Mouse (Mus musculus): ENCODE data around the gene Tnk1.

Tnk1 gene

GRCm38 (mm10) chr11:69858113-69858998 lies at the start of gene Tnk1:
TSS of gene Tnk1 (minus strand) at chr11:69858730.
- ChIA-PET POLR2A (interaction anchor here in 3 of 4 experiments (0.6 to 1.7 kb wide), 55 partner anchors 8 to 227 kb away, joined by 3 to 18 read pairs (median 4); partner anchors contain the start of genes Nlgn2 (in 3 of the 3), Tmem256 (in 3 of the 3), Fgf11 (in 2 of the 3) and Tmem95 (in 2 of the 3)), CTCF (interaction anchor here (0.6 to 1.5 kb wide), 11 partner anchors 19 to 634 kb away, joined by 3 to 9 read pairs (median 3); partner anchors contain the start of genes Nlgn2 (in 1 of the 4), Tmem102 (in 1 of the 4) and Tmem95 (in 1 of the 4))

DNA sequence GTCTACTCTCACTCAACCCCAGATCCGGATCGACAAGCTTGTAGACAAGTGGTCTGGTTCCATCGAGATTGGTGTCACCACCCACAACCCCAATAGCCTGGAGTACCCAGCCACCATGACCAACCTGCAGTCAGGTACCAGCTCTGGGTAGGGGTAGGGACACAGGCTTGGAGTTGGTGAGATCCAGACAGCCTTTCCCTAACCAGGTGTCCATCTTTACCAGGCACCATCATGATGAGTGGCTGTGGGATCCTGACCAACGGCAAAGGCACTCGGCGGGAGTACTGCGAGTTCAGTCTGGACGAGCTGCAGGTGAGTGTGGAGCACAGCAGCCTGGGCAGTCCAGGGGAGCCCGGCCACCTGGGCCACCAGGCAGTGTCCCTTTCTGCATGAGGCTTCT lies 45.8 kb upstream of the Tnk1 start:
- ChIA-PET POLR2A (interaction anchor here in 3 of 4 experiments (1.0 to 19.9 kb wide), 8 partner anchors 11 to 67 kb away, joined by 3 to 353 read pairs (median 6); partner anchors contain the start of genes Eif5a (in 2 of the 3), Gps2 (in 2 of the 3), Nlgn2 (in 1 of the 3) and Tmem256 (in 1 of the 3)), CTCF (interaction anchor here in 3 of 4 experiments (0.6 to 1.4 kb wide), 3 partner anchors 17 to 215 kb away, joined by 4 to 6 read pairs (median 4); no protein-coding TSS in a partner anchor)

DNA sequence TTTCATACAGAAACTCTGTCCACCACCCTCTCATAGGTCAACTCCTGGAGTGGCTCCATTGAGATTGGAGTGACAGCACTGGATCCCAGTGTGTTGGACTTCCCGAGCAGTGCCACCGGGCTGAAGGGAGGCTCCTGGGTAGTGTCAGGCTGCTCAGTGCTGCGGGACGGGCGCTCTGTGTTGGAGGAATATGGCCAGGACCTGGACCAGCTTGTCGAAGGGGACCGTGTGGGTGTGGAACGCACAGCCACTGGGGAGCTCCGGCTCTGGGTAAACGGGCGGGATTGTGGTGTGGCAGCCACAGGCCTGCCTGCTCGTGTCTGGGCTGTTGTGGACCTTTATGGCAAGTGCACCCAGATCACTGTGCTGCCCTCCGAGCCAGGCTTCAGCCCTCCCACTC lies 44.4 kb upstream of the Tnk1 start:
- ChIA-PET CTCF (interaction anchor here in 2 of 4 experiments (0.9 to 1.4 kb wide), 2 partner anchors 26 to 172 kb away, joined by 4 read pairs; no protein-coding TSS in a partner anchor), POLR2A (interaction anchor here in 3 of 4 experiments (0.6 to 19.9 kb wide), 18 partner anchors 8 to 148 kb away, joined by 3 to 353 read pairs (median 6); partner anchors contain the start of genes Eif5a (in 2 of the 3), Gps2 (in 2 of the 3), Ctdnep1 (in 1 of the 3) and Slc2a4 (in 1 of the 3))

DNA sequence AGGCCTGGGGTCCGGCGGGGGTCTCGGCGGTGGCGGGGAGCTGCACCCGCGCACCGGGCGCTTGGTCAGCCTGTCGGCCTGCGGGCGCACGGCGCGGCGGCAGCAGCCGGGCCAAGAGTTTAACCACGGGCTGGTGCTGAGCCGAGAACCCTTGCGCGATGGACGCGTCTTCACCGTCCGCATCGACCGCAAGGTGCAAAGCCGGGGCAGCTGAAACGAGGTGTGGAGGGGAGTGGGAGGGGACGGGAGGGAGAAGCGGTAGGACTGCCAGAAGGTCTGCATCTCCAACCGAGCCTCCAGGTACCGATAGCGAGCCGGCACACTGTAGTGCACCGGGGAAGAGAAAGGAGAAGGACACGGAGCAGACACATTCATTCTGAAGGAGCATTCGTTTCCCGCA lies 43.5 kb upstream of the Tnk1 start:
- CTCF ChIA-PET = interaction anchor here in 3 of 4 experiments (0.6 to 1.6 kb wide), 8 partner anchors 15 to 50 kb away, joined by 3 to 6 read pairs (median 4); no protein-coding TSS in a partner anchor

DNA sequence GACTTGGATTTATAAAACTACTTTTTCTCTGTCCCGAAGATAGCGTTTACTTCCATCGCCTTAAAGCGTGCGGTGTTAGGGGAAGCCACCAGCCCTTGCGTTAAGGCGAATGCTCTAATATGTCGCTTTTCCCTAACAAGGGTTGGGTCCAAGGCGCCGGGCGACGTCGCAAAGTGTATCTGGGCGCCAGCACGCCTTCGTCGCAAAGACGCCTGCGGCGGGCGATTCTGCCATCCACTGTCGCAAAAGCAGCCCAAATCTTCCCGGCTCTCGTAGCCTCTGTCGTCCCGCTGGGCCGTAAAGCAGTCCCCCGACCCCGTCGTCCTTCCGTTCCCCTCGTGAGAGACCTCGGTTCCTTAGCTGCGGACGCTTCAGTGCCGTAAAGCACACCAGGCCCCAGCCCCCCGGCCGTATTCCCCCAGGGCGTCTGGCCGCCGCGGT lies 42.9 kb upstream of the Tnk1 start:
- CTCF ChIA-PET = interaction anchor here (0.6 to 3.1 kb wide), 15 partner anchors 14 to 269 kb away, joined by 3 to 16 read pairs (median 4); partner anchors contain the start of genes Fxr2 (in 1 of the 4) and Tmem95 (in 1 of the 4)
- POLR2A ChIA-PET = interaction anchor here (0.6 to 19.9 kb wide), 71 partner anchors 9 to 320 kb away, joined by 3 to 353 read pairs (median 5); partner anchors contain the start of genes Ctdnep1 (in 3 of the 4), Eif5a (in 3 of the 4), Gps2 (in 2 of the 4) and Nlgn2 (in 2 of the 4)

More for the DNA sequence above, 43.5 kb upstream of the Tnk1 start:
- POLR2A ChIA-PET = interaction anchor here (0.8 to 19.9 kb wide), 52 partner anchors 9 to 311 kb away, joined by 3 to 353 read pairs (median 6); partner anchors contain the start of genes Eif5a (in 3 of the 4), Ctdnep1 (in 2 of the 4), Gps2 (in 2 of the 4) and Nlgn2 (in 2 of the 4)

- ChIA-PET CTCF (interaction anchor here (0.6 to 3.1 kb wide), 25 partner anchors 10 to 268 kb away, joined by 3 to 16 read pairs (median 4); partner anchors contain the start of genes Tmem95 (in 2 of the 4), Fxr2 (in 1 of the 4), Nlgn2 (in 1 of the 4) and Tmem256 (in 1 of the 4)), POLR2A (interaction anchor here (0.6 to 19.9 kb wide), 102 partner anchors 8 to 877 kb away, joined by 3 to 353 read pairs (median 4); partner anchors contain the start of genes Ctdnep1 (in 3 of the 4), Eif5a (in 3 of the 4), Tmem95 (in 3 of the 4) and Gps2 (in 2 of the 4))
Observed at GRCm38 (mm10) chr11:69900471-69901405, 42.2 kb upstream of the Tnk1 start, which contains the start of the genes 2810408A11Rik and Neurl4. TSS of gene 2810408A11Rik (minus strand) at chr11:69900987. TSS of gene Neurl4 (plus strand) at chr11:69901072.

DNA sequence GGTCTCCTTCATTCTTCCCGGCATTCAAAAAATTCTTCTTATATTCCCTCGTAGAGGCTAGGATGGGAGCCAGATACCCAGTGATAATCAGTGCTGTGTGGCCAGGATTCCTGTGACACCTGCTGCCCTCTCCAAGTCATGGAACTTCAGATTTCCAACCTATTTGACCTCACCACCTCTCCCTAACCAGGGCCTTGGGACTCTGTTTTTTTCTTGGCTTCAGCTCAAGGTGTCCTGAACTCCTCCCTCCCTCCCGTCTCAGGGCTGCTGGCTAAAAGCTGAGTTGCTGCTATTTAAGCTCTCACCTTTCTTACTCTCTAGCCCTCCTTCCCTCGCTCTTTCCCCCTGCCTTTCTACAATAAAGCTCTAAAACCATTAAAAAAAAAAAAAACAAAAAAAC lies 41.3 kb upstream of the Tnk1 start:
- CTCF ChIA-PET = interaction anchor here (0.6 to 3.1 kb wide), 22 partner anchors 10 to 353 kb away, joined by 3 to 16 read pairs (median 5); partner anchors contain the start of genes Fxr2 (in 1 of the 4) and Tmem95 (in 1 of the 4)
- POLR2A ChIA-PET = interaction anchor here (0.6 to 19.9 kb wide), 70 partner anchors 9 to 878 kb away, joined by 3 to 353 read pairs (median 5); partner anchors contain the start of genes Eif5a (in 3 of the 4), Tmem95 (in 3 of the 4), Gps2 (in 2 of the 4) and Slc2a4 (in 2 of the 4)

DNA sequence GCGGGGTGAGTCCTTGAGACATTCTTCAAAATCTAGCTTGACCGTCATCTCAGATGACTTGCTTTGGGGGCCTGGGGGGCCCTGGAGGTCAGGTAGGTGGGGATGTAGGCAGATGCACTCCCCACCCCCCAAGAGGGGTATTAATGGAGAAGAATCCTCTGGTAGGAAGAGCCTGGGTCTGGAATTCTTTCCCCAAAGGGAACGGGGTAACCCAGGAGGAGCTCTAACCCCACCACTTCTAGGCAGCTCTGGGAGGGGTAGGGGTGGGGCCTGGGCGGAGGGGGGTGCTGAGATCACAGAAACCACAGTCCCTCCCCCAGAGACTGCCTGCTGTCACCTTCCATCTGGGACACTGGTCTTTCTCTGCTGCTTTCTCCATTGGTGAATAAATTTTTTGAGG lies 36.8 kb upstream of the Tnk1 start, which contains the start of gene Acap1:
Gene Acap1 (minus strand): TSS at position 249 of the 400 bp plus-strand sequence.
- CTCF ChIA-PET = interaction anchor here (0.6 to 2.4 kb wide), 9 partner anchors 8 to 307 kb away, joined by 3 to 14 read pairs (median 3); partner anchors contain the start of gene Kctd11 (in 2 of the 4)
- POLR2A ChIA-PET = interaction anchor here in 3 of 4 experiments (0.5 to 3.1 kb wide), 21 partner anchors 8 to 767 kb away, joined by 3 to 18 read pairs (median 3); partner anchors contain the start of genes Tmem95 (in 2 of the 3), Eif5a (in 1 of the 3) and Gps2 (in 1 of the 3)

DNA sequence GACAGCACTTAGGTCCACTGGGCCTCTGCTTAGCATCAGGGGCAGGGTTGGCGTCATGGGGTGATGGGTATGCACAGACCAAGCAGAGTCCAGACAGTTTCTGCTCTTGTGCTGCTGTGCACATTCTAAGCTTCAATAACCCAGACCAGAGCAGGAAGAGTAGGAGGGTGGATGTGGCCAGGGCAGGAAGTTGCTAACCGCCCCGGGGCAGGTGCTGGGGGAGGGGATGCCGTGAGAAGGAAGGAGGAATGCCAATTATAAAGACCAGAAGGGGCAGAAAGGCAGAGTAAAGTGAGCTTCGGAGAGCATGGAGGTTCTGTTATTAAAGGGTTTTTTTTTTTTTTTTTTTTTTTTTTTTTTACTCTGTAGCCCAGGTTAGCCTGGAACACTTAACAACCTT lies 36.1 kb upstream of the Tnk1 start:
- ChIA-PET POLR2A (interaction anchor here in 3 of 4 experiments (0.6 to 3.1 kb wide), 18 partner anchors 9 to 767 kb away, joined by 3 to 18 read pairs (median 4); partner anchors contain the start of genes Tmem95 (in 2 of the 3) and Gps2 (in 1 of the 3)), CTCF (interaction anchor here (0.6 to 2.4 kb wide), 8 partner anchors 14 to 307 kb away, joined by 3 to 14 read pairs (median 4); partner anchors contain the start of gene Kctd11 (in 2 of the 4))

- CTCF ChIA-PET = interaction anchor here in 2 of 4 experiments (1.3 to 1.5 kb wide), 3 partner anchors 14 to 30 kb away, joined by 3 read pairs; partner anchors contain the start of gene Tmem95 (in 1 of the 2)
- POLR2A ChIA-PET = interaction anchor here in 3 of 4 experiments (0.6 to 7.8 kb wide), 11 partner anchors 8 to 481 kb away, joined by 3 to 53 read pairs (median 3); partner anchors contain the start of genes 2810408A11Rik (in 3 of the 3), Neurl4 (in 3 of the 3) and Eif5a (in 2 of the 3)
Observed at GRCm38 (mm10) chr11:69891482-69891881, 33.0 kb upstream of the Tnk1 start.

- CTCF ChIA-PET = interaction anchor here (0.5 to 4.2 kb wide), 40 partner anchors 8 to 459 kb away, joined by 3 to 28 read pairs (median 4); partner anchors contain the start of genes 2810408A11Rik (in 2 of the 4), Neurl4 (in 2 of the 4), Slc2a4 (in 2 of the 4) and Tmem95 (in 2 of the 4)
- POLR2A ChIA-PET = interaction anchor here in 3 of 4 experiments (0.5 to 7.8 kb wide), 27 partner anchors 9 to 333 kb away, joined by 3 to 53 read pairs (median 4); partner anchors contain the start of genes Eif5a (in 3 of the 3), 2810408A11Rik (in 2 of the 3), Neurl4 (in 2 of the 3) and Tmem95 (in 2 of the 3)
Observed at GRCm38 (mm10) chr11:69886907-69887635, 28.5 kb upstream of the Tnk1 start.

DNA sequence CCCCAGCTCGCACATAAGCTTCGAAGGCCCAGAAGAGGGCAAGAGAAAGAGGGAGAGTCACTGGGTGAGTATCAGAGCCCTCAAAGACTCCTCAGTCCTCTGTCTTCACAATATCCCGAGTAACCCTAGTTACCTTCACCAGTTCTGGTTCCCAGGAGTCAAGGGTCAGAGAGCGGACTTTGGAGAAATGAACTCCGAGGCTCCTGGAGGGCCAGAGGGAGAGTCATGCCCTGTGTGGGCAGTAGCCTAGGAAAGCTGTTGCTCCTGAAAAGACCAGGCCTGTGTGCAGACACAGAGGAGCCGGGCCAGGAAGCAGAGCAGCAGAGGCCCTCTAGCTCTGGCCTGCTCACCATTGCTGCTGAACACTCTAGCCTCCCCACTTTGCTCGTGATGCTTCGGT lies 26.1 kb upstream of the Tnk1 start:
- CTCF ChIA-PET = interaction anchor here in 2 of 4 experiments (1.0 to 4.2 kb wide), 4 partner anchors 8 to 150 kb away, joined by 3 to 28 read pairs (median 4); partner anchors contain the start of gene Tmem95 (in 1 of the 2)
- POLR2A ChIA-PET = interaction anchor here in 1 of 4 experiments (1.9 kb wide), 1 partner anchor 125 kb away, joined by 8 read pairs; no protein-coding TSS in a partner anchor

GRCm38 (mm10) chr11:69884240-69884639 lies 25.7 kb upstream of the Tnk1 start:
- ChIA-PET POLR2A (interaction anchor here in 2 of 4 experiments (0.6 to 1.9 kb wide), 5 partner anchors 14 to 125 kb away, joined by 3 to 8 read pairs (median 4); partner anchors contain the start of genes Nlgn2 (in 2 of the 2), Eif5a (in 1 of the 2) and Tmem256 (in 1 of the 2)), CTCF (interaction anchor here in 2 of 4 experiments (0.7 to 4.2 kb wide), 11 partner anchors 8 to 150 kb away, joined by 3 to 28 read pairs (median 4); partner anchors contain the start of genes Tmem102 (in 1 of the 2), Tmem95 (in 1 of the 2) and Ybx2 (in 1 of the 2))
